Mouse (Mus musculus): ENCODE data around the gene Lor. TPM values are rescaled to one million over a fixed set of nuclear protein-coding genes. Genes with fewer than 3 reads are reported as not detected.

The Lor gene
- polyA plus RNA-seq, 1 experiment = 0.34 TPM

- no peaks in the 10 kb centered on the region for H3K36me3 ChIP-seq (ENCODE audit: control insufficient read depth, insufficient read depth, low read length, poor library complexity, severe bottlenecking)
- H3K4me3 ChIP-seq (ENCODE audit: low read depth, low read length) = no peak overlapping the region
- no peak overlapping the region for H3K9ac ChIP-seq (ENCODE audit: low read depth, poor library complexity, severe bottlenecking)
- no peaks in the 10 kb centered on the region for H3K27me3 ChIP-seq (ENCODE audit: control insufficient read depth, insufficient read depth, low read length, poor library complexity, severe bottlenecking)
- H3K4me1 ChIP-seq (ENCODE audit: control insufficient read depth, insufficient read depth, low read length) = no peaks in the 10 kb centered on the region
- H3K9me3 ChIP-seq (replicated peaks; ENCODE audit: control insufficient read depth, insufficient read depth, low read length, poor library complexity, severe bottlenecking) = no peaks in the 10 kb centered on the region
- no peak overlapping the region for H3K27ac ChIP-seq (ENCODE audit: insufficient read depth, low read length)
- TF ChIP-seq EP300 (IDR thresholded peaks at IDR 0.05; ENCODE audit: insufficient read depth, low read depth, low read length) (no peak), POLR2A (IDR thresholded peaks at IDR 0.05; ENCODE audit: insufficient read depth, low read length) (no peak), CTCF (IDR thresholded peaks at IDR 0.05; ENCODE audit: low read depth, low read length) (peak; percentile 49)
Measured at GRCm38 (mm10) chr3:92106582-92106981, 23.6 kb upstream of the Lor start.

- Histone ChIP-seq H3K27ac (ENCODE audit: insufficient read depth, low read length) (no peak overlapping the region), H3K9ac (ENCODE audit: low read depth, poor library complexity, severe bottlenecking) (peak overlapping the region; percentile 97), H3K27me3 (ENCODE audit: control insufficient read depth, insufficient read depth, low read length, poor library complexity, severe bottlenecking) (peaks cover 26% of the 10 kb centered on the region), H3K4me3 (ENCODE audit: low read depth, low read length) (peak overlapping the region; percentile 70), H3K9me3 (replicated peaks; ENCODE audit: control insufficient read depth, insufficient read depth, low read length, poor library complexity, severe bottlenecking) (no peaks in the 10 kb centered on the region), H3K4me1 (ENCODE audit: control insufficient read depth, insufficient read depth, low read length) (no peaks in the 10 kb centered on the region), H3K36me3 (ENCODE audit: control insufficient read depth, insufficient read depth, low read length, poor library complexity, severe bottlenecking) (no peaks in the 10 kb centered on the region)
- TF ChIP-seq EP300 (IDR thresholded peaks at IDR 0.05; ENCODE audit: insufficient read depth, low read depth, low read length) (no peak), POLR2A (IDR thresholded peaks at IDR 0.05; ENCODE audit: insufficient read depth, low read length) (no peak), CTCF (IDR thresholded peaks at IDR 0.05; ENCODE audit: low read depth, low read length) (no peak)
Measured at GRCm38 (mm10) chr3:92081285-92081931, 1.5 kb downstream of the Lor start.

DNA sequence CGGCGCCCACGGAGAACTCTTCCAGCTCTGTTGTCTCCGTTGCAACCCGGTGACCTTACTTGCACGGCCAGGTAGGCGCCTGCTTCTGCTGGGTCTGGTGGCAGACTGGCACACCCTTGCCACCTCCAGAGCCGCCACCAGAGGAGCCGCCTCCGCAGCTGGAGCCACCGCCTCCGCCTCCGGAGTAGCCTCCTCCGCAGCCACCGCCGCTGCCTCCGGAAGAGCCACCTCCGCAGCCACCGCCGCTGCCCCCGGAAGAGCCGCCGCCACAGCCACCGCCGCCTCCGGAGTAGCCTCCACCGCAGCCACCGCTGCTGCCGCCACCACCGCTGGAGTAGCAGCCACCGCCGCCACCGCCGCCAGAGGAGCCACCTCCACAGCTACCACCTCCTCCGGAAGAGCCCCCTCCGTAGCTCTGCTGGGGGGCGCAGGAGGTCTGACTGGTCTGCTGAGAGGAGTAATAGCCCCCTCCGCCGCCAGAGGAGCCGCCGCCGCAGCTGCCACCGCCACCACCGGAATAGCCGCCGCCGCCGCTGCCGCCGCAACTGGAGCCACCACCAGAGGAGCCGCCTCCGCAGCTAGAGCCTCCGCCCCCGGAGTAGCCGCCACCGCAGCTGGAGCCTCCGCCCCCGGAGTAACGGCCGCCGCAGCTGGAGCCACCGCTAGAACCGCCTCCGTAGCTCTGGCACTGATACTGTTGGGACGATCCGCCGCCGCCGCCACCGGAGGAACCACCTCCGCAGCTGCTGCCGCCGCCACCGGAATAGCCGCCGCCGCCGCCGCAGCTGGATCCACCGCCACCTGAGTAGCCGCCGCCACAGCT is 2.3 kb downstream of the Lor start:
- no peaks in the 10 kb centered on the region for H3K4me1 ChIP-seq (ENCODE audit: control insufficient read depth, insufficient read depth, low read length)
- no peaks in the 10 kb centered on the region for H3K9me3 ChIP-seq (replicated peaks; ENCODE audit: control insufficient read depth, insufficient read depth, low read length, poor library complexity, severe bottlenecking)
- peaks cover 26% of the 10 kb centered on the region for H3K27me3 ChIP-seq (ENCODE audit: control insufficient read depth, insufficient read depth, low read length, poor library complexity, severe bottlenecking)
- no peaks in the 10 kb centered on the region for H3K36me3 ChIP-seq (ENCODE audit: control insufficient read depth, insufficient read depth, low read length, poor library complexity, severe bottlenecking)
- H3K4me3 ChIP-seq (ENCODE audit: low read depth, low read length) = peak overlapping the region; percentile 70
- no peak for TF ChIP-seq EP300 (IDR thresholded peaks at IDR 0.05; ENCODE audit: insufficient read depth, low read depth, low read length)
- no peak for TF ChIP-seq CTCF (IDR thresholded peaks at IDR 0.05; ENCODE audit: low read depth, low read length)
- no peak for TF ChIP-seq POLR2A (IDR thresholded peaks at IDR 0.05; ENCODE audit: insufficient read depth, low read length)
- peak overlapping the region; percentile 97 for H3K9ac ChIP-seq (ENCODE audit: low read depth, poor library complexity, severe bottlenecking)
- no peak overlapping the region for H3K27ac ChIP-seq (ENCODE audit: insufficient read depth, low read length)

DNA sequence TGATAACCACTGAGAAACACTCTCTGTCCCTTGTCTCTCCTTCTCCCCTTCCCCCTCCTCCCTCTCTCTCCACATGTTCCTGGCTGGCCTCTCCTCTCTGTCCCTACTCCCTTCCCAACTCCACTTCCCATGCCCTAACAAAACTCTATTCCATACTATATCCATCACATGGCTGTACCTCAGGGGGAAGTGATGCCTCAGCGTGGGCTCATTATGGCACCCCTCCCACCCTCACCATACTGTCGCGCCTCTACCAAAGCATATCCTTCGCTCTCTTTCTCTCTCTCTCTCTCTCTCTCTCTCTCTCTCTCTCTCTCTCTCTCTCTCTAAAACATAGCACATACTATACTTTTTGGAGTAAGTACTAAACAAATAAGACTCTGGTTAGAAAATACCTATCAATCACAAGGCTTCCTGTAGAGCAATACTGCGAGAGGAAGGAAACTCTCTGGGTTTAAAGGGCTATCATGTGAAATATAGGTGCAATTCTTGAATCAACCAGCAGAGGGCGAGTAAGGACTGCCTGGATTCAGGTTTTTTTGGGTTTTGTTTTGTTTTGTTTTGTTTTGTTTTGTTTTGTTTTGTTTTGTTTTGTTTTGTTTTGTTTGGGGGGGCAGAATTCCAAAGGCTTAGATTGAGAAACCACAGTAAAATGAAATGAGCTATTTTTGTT is 32.4 kb downstream of the Lor start:
- TF ChIP-seq POLR2A (IDR thresholded peaks at IDR 0.05; ENCODE audit: insufficient read depth, low read length) = no peak
- TF ChIP-seq EP300 (IDR thresholded peaks at IDR 0.05; ENCODE audit: insufficient read depth, low read depth, low read length) = no peak
- no peak for TF ChIP-seq CTCF (IDR thresholded peaks at IDR 0.05; ENCODE audit: low read depth, low read length)
- Histone ChIP-seq H3K27ac (ENCODE audit: insufficient read depth, low read length) (no peak overlapping the region), H3K27me3 (ENCODE audit: control insufficient read depth, insufficient read depth, low read length, poor library complexity, severe bottlenecking) (no peaks in the 10 kb centered on the region)

GRCm38 (mm10) chr3:92033892-92034291 is 49.0 kb downstream of the Lor start:
- Histone ChIP-seq H3K36me3 (ENCODE audit: control insufficient read depth, insufficient read depth, low read length, poor library complexity, severe bottlenecking) (no peaks in the 10 kb centered on the region), H3K4me1 (ENCODE audit: control insufficient read depth, insufficient read depth, low read length) (no peaks in the 10 kb centered on the region), H3K4me3 (ENCODE audit: low read depth, low read length) (no peak overlapping the region), H3K27me3 (ENCODE audit: control insufficient read depth, insufficient read depth, low read length, poor library complexity, severe bottlenecking) (no peaks in the 10 kb centered on the region; the same call in 1 of the 2 replicates), H3K9me3 (replicated peaks; ENCODE audit: control insufficient read depth, insufficient read depth, low read length, poor library complexity, severe bottlenecking) (no peaks in the 10 kb centered on the region), H3K9ac (ENCODE audit: low read depth, poor library complexity, severe bottlenecking) (no peak overlapping the region), H3K27ac (ENCODE audit: insufficient read depth, low read length) (no peak overlapping the region)
- no peak for TF ChIP-seq CTCF (IDR thresholded peaks at IDR 0.05; ENCODE audit: low read depth, low read length)
- TF ChIP-seq POLR2A (IDR thresholded peaks at IDR 0.05; ENCODE audit: insufficient read depth, low read length) = no peak
- no peak for TF ChIP-seq EP300 (IDR thresholded peaks at IDR 0.05; ENCODE audit: insufficient read depth, low read depth, low read length)

More for the DNA sequence above, 32.4 kb downstream of the Lor start:
- Histone ChIP-seq H3K4me1 (ENCODE audit: control insufficient read depth, insufficient read depth, low read length) (no peaks in the 10 kb centered on the region), H3K9me3 (replicated peaks; ENCODE audit: control insufficient read depth, insufficient read depth, low read length, poor library complexity, severe bottlenecking) (no peaks in the 10 kb centered on the region), H3K9ac (ENCODE audit: low read depth, poor library complexity, severe bottlenecking) (no peak overlapping the region), H3K36me3 (ENCODE audit: control insufficient read depth, insufficient read depth, low read length, poor library complexity, severe bottlenecking) (no peaks in the 10 kb centered on the region), H3K4me3 (ENCODE audit: low read depth, low read length) (no peak overlapping the region)

All from ES-Bruce4 (cell line).